Mouse (Mus musculus) left cerebral cortex, postnatal 14 days (tissue): Measurements from ENCODE around the gene Inpp5f. TPM values are rescaled to one million over a fixed set of nuclear protein-coding genes. Genes with fewer than 3 reads are reported as not detected.
"Not testable (repeated sequence)": the region's sequence is repeated elsewhere in the genome, so short reads cannot be mapped to it uniquely, and the experiment has no call there.

Experiments used
- DNase-seq, 2 experiments: peaks; one replicate each; pipeline ENCODE4 v3.0.0; 2021 to 2022; ENCODE audit warnings: low spot score in 2 of 2, mixed read lengths in 1 of 2
- intact Hi-C: fragments of 180-260 bp; cut with DNase I; formaldehyde crosslinking; loops from one replicate; pipeline ENCODE4 v1.15.1; 2025
- long read RNA-seq, 2 experiments: library from polyadenylated mRNA; stranded (forward); transcript quantifications; one replicate each; pipeline ENCODE4 v2.0.0; 2021
- total RNA-seq, 2 experiments: library from RNA; stranded (reverse); gene quantifications; 2 replicates each; pipeline ENCODE4 v1.2.3; 2021

The Inpp5f gene
- 100 to 1,000 TPM; 143 to 171 TPM for total RNA-seq
- long read RNA-seq, experiment 1, full-length matches to known transcripts, result 35 of 78 reads
- long read RNA-seq, experiment 1, partial matches to known transcripts, result 40 of 78 reads
- long read RNA-seq, experiment 1, other reads (novel, unspliced or antisense), result 3 of 78 reads
- long read RNA-seq, experiment 2, full-length matches to known transcripts, result 33 of 61 reads
- long read RNA-seq, experiment 2, partial matches to known transcripts, result 28 of 61 reads
- long read RNA-seq, experiment 2, other reads (novel, unspliced or antisense), result 0 of 61 reads

DNA sequence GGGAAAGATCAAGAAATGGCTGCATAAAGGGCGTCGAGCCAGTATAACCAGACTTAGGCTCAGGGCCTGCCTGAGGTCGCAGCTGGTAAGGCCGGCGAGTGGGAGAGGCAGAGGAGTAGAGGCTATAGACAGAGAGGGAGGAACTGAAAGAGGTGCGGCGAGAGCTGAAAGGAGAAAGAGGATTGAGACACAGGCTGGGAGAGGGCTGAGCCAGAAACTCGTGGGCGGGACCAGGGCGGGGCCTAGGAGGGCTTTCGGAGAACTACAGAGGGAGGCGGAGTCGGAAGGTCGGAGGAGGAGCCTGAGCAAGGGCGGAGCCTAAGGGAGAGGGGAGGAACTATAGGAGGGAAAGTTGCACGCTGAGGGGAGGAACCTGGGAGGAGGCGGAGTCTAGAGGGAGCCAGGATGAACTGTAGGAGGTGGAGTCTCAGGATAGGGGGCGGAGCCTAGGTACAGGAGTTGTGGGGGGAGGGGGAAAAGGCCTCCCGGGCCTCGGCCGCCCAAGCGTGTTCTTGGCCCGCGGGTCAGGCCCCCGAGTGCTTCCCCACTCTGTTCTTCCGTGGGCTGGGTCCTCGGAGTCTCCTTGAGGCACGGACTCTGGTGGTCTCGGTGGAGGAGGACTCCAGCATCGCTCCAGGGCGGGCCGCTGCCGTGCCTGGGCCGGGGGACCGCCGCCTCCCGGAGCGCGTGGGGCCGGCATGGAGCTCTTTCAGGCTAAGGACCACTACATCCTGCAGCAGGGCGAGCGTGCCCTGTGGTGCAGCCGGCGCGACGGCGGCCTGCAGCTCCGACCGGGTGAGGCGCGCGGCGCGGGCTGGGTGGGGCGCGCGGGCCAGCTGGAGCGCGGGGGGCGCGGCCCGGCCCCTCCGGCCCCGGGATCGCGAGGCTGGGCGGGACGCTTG, at the start of gene Inpp5f:
Gene Inpp5f (plus strand): TSS at position 432 of the 902 bp plus-strand sequence.
- peak; percentile 94 to 98 for DNase-seq
- intact Hi-C loops, result no loop called here

- intact Hi-C loops, result no loop called here
Observed at GRCm38 (mm10) chr7:128563373-128563772, 47.8 kb upstream of the Inpp5f start.

DNA sequence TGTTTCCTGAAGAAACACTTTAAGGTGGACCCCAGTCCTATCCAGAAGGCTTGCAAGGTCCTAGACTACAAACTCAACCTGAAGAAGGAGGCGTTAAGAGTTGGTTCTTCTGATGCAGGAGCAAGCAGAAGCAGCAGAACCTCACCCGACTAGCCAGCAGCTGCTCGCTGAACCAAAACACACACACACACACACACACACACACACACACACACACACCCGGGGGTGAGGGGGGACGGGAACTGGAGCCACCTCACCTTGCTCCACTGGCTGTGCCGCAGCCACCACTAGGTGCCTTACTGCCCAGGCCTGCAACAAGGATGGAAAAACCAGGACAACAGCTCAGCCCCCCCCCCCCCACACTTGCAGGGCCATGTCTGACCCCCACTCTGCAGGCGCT, 44.8 kb upstream of the Inpp5f start:
- DNase-seq, result no peak
- intact Hi-C loops, result no loop called here

More at GRCm38 (mm10) chr7:128563373-128563772, 47.8 kb upstream of the Inpp5f start:
- no peak for DNase-seq

GRCm38 (mm10) chr7:128567561-128568244, 43.4 kb upstream of the Inpp5f start:
- intact Hi-C loops, result no loop called here
- DNase-seq, result no peak

DNA sequence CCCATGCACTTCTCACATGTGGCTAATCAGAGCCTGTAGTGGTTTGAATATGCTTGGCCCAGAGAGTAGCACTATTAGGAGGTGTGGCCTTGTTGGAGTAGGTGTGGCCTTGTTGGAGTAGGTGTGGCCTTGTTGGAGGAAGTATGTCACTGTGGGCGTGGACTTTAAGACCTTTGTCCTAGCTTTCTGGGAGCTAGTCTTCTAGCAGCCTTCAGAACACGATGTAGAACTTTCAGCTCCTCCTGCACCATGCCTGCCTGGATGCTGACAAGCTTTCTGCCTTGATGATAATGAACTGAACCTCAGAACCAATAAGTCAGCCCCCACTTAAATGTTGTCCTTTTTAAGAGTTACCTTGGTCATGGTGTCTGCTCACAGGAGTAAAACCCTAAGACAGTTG, 41.7 kb upstream of the Inpp5f start:
- DNase-seq, intact Hi-C loops: not testable (repeated sequence)

DNA sequence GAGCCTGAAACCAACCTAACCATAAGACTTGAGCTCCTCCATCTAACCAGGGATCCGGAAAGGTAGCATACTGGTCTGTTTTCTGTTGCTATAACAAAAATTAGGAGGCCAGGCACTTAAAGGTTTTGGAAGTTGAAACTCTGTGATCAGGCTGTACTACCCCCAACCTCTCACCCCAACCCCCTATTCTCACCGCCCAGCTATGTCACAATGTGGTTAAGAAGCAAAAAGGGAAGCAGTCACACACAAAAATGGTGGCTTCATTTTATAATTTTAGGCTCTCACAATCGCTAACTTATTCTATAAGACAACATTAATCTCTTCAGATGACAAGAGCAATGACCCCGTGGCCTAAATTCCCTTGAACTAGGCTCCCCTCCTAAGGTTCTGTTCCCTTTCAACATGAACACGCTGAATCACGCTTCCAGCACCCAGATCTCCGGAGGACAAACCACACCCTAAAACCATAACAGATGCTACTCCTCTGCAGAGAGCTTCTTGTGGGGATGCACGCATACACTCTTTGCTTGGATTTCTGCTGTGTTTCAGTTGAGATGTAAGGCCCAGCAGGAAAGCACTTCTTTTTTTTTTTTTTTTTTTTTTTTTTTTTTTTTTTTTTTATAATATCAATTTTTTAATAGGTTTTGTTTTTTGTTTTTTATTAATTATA, 41.0 kb upstream of the Inpp5f start:
- DNase-seq, result no peak
- intact Hi-C loops, result no loop called here

DNA sequence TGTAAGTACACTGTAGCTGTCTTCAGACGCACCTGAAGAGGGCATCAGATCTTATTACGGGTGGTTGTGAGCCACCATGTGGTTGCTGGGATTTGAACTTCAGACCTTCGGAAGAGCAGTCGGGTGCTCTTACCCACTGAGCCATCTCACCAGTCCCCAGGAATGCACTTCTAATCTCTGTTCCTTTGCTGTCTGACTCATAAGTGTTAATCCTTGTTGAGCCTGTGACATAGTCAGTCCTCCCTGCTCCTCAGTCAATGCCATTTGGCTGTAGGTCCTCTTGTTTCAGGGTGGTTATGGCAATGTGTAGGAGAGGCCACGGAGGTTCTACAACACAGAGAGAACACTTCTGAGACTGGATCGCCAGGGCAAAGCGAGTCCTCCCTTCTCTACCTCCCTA, 40.5 kb upstream of the Inpp5f start:
- intact Hi-C loops, DNase-seq: not testable (repeated sequence)

DNA sequence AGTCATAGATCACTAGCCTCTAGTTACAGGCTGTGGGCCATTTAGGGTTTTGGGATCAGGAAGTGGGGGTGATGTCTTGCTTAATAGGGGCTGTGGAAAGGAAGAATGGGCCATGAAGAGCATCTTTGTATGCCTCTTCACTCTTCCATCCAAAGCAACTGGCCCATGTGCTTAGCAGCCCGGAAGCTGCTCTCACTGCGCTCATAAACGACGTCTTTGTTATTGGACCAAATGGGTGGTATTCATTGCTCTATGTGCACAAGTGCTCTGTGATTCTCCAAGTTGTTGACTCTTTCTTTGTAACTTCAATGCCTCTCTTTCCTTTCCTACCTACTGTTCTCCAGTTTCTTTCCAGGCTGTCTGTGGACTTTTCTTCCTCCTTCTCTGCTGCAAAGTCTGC, 39.1 kb upstream of the Inpp5f start:
- no peak for DNase-seq
- intact Hi-C loops, result no loop called here

- DNase-seq, result no peak
- intact Hi-C loops, result no loop called here
Observed at GRCm38 (mm10) chr7:128575211-128575610, 35.9 kb upstream of the Inpp5f start.

- intact Hi-C loops, result no loop called here
- DNase-seq, result no peak
Observed at GRCm38 (mm10) chr7:128575794-128576193, 35.3 kb upstream of the Inpp5f start.

- intact Hi-C loops, result no loop called here
Observed at GRCm38 (mm10) chr7:128577607-128578006, 33.5 kb upstream of the Inpp5f start.

DNA sequence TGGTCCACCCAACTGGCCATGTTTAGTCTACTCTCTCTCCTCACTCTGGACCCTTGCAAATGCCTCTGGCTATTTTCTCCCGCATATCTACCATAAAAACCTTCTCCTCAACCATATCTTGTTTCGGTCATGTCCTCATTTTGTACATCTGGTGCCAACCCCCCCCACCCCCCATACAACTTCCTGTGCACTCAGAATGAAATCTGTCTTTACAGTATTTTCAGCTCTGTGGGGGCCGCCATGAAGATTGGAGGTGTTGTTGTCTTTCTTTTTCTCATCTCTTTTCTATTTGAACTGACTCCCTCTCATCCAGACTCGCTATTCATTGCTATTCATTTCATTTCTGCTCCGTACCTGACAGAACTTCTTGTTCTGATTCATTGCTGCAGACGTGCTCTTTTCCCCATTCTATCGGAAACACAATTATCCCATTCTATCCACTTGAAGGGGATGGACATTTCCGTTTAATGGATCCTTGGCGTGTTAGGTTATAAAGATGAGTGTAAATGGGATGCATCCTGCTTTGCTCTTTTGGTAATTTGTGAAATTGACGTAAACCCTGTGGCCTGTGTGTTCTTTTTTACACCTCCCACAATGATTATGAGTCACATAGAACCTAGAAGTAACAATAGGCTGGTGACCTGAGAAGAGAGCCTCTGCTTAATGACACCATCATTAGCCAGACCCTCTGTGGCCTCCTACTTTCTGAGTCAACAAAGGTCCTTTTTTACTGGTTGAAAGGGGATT, 32.8 kb upstream of the Inpp5f start:
- intact Hi-C loops, result no loop called here
- no peak for DNase-seq

More at GRCm38 (mm10) chr7:128577607-128578006, 33.5 kb upstream of the Inpp5f start:
- no peak for DNase-seq

- intact Hi-C loops, result no loop called here
- DNase-seq, result no peak
Observed at GRCm38 (mm10) chr7:128579381-128579780, 31.7 kb upstream of the Inpp5f start.

- DNase-seq, result no peak
Observed at GRCm38 (mm10) chr7:128580318-128580717, 30.8 kb upstream of the Inpp5f start.

DNA sequence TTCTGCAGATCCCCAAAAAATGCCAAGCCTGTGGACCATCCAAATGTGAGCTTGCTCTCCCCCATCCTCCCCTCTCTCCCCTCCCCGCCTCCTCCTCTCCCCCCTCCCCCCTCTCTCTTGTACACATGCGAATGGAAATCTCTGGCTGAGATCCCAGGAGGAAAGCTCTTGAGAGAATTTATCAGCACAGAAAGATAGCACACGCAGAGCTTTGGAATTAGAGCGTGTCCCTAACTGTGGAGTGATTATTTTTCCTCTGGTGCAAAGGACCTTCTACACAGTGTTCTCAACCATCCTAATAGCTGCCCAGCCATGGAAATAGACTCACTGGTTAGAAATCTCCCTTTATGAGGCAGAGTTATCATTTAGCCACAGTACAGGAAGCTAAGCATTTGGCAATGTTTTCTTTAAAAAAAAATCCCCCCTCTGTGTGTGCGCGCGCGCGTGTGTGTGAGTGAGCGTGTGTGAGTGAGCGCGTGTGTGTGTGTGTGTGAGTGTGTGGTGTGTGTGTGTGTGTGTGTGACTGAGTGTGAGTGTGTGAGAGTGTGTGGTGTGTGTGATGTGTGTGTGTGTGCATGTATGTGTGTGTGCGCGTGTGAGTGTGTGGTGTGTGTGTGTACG, 29.2 kb upstream of the Inpp5f start:
- intact Hi-C loops, result no loop called here

More at GRCm38 (mm10) chr7:128580318-128580717, 30.8 kb upstream of the Inpp5f start:
- intact Hi-C loops, result no loop called here

GRCm38 (mm10) chr7:128583213-128583948, 27.7 kb upstream of the Inpp5f start:
- peak; percentile 75 to 93 for DNase-seq
- intact Hi-C loops, result no loop called here

More for the DNA sequence above, 29.2 kb upstream of the Inpp5f start:
- peak; percentile 16 to 35 for DNase-seq

GRCm38 (mm10) chr7:128587334-128587933, 23.7 kb upstream of the Inpp5f start:
- intact Hi-C loops, result no loop called here
- no peak for DNase-seq
